Mouse (Mus musculus) urinary bladder, adult 2 months (tissue): ENCODE data around the gene Rc3h2. TPM values are rescaled to one million over a fixed set of nuclear protein-coding genes. Genes with fewer than 3 reads are reported as not detected.

Experiments
- DNase-seq: peaks from one replicate; pipeline ENCODE4 v3.0.0; 2022; ENCODE audit warnings: low spot score
- polyA plus RNA-seq: library from polyadenylated mRNA; depleted of rRNA; stranded (reverse); fragments of >200 nt; gene quantifications from 2 replicates; pipeline ENCODE4 v1.2.3, GENCODE M21; 2012; rRNA removed

Rc3h2 gene
- polyA plus RNA-seq, 1 experiment = 13.1 TPM

- no peak for DNase-seq
Measured at GRCm38 (mm10) chr2:37338497-37339187, 84.1 kb downstream of the Rc3h2 start.

GRCm38 (mm10) chr2:37333321-37333720, 89.4 kb downstream of the Rc3h2 start:
- no peak for DNase-seq

GRCm38 (mm10) chr2:37326215-37326614, 96.5 kb downstream of the Rc3h2 start, which contains the start of gene Olfr368:
Gene Olfr368, plus strand, starts transcription at chr2:37326515.
- no peak for DNase-seq

Other genes starting within 250 kb of the Rc3h2 start
- gene Olfr365, start 234.7 kb downstream of the Rc3h2 start, polyA plus RNA-seq = not detected in 2 replicates
- not detected in 2 replicates for gene Olfr366, start 211.3 kb downstream of the Rc3h2 start, polyA plus RNA-seq
- not detected in 2 replicates for gene Olfr368, start 96.4 kb downstream of the Rc3h2 start, polyA plus RNA-seq
- gene Pdcl, start 63.6 kb downstream of the Rc3h2 start, polyA plus RNA-seq = 21.0 and 22.8 TPM in 2 replicates
- 4.9 and 5.2 TPM in 2 replicates for gene Zbtb26, start 20.2 kb upstream of the Rc3h2 start, polyA plus RNA-seq
- 8.7 and 9.6 TPM in 2 replicates for gene Zbtb6, start 20.3 kb upstream of the Rc3h2 start, polyA plus RNA-seq
- 30.5 and 34.1 TPM in 2 replicates for gene Rabgap1, start 20.4 kb upstream of the Rc3h2 start, polyA plus RNA-seq
- 0.17 and 0.62 TPM in 2 replicates for gene Gpr21, start 93.4 kb upstream of the Rc3h2 start, polyA plus RNA-seq